Mouse (Mus musculus) frontal cortex, adult 2 months (tissue): ENCODE measurements around the gene Atm. TPM values are rescaled to one million over a fixed set of nuclear protein-coding genes. Genes with fewer than 3 reads are reported as not detected.

ENCODE experiments used
- DNase-seq, 2 experiments: peaks; one replicate each; pipeline ENCODE4 v3.0.0; 2022; ENCODE audit warnings: low spot score in 1 of 2; ENCODE audit errors: extremely low spot score in 1 of 2
- polyA plus RNA-seq: library from polyadenylated mRNA; depleted of rRNA; stranded (reverse); fragments of >200 nt; gene quantifications from 2 replicates; pipeline ENCODE4 v1.2.3, GENCODE M21; 2012; rRNA removed

Atm gene
- polyA plus RNA-seq, 1 experiment: 9.5 TPM

- DNase-seq: no peak
Measured at GRCm38 (mm10) chr9:53409427-53409826, 127.1 kb downstream of the Atm start.

GRCm38 (mm10) chr9:53408953-53409361 lies 127.6 kb downstream of the Atm start:
- DNase-seq: no peak

- DNase-seq: no peak
Measured at GRCm38 (mm10) chr9:53408548-53408947, 128.0 kb downstream of the Atm start.

- DNase-seq: peak; percentile 36 to 77
Measured at GRCm38 (mm10) chr9:53404753-53405722, 131.5 kb downstream of the Atm start.

- no peak for DNase-seq
Measured at GRCm38 (mm10) chr9:53404050-53404752, 132.3 kb downstream of the Atm start.

- DNase-seq: no peak
Measured at GRCm38 (mm10) chr9:53402991-53403390, 133.5 kb downstream of the Atm start.

GRCm38 (mm10) chr9:53402291-53402711 lies 134.2 kb downstream of the Atm start, which contains the start of gene 4930550C14Rik:
Gene 4930550C14Rik, plus strand, starts transcription at chr9:53402325.
- no peak for DNase-seq

- DNase-seq: no peak
Measured at GRCm38 (mm10) chr9:53401146-53401545, 135.4 kb downstream of the Atm start.

- no peak for DNase-seq
Measured at GRCm38 (mm10) chr9:53400696-53401095, 135.8 kb downstream of the Atm start.

GRCm38 (mm10) chr9:53399537-53399936 lies 137.0 kb downstream of the Atm start:
- no peak for DNase-seq

- DNase-seq: peak in 1 of 2 experiments; percentile 78
Measured at GRCm38 (mm10) chr9:53398388-53398700, 138.2 kb downstream of the Atm start.

- DNase-seq: peak in 1 of 2 experiments; percentile 45
Measured at GRCm38 (mm10) chr9:53397685-53398387, 138.7 kb downstream of the Atm start.

- DNase-seq: no peak
Measured at GRCm38 (mm10) chr9:53390136-53390535, 146.4 kb downstream of the Atm start.

Other genes with a start within 250 kb of the Atm start
- gene Exph5, start 235.1 kb downstream of the Atm start, polyA plus RNA-seq: 3.4 and 4.0 TPM in 2 replicates
- gene Kdelc2, start 152.7 kb downstream of the Atm start, polyA plus RNA-seq: 4.4 and 4.9 TPM in 2 replicates
- gene 4930550C14Rik, start 134.4 kb downstream of the Atm start, polyA plus RNA-seq: 0.66 and 1.1 TPM in 2 replicates
- gene Npat, start 307 bp upstream of the Atm start, polyA plus RNA-seq: 9.4 and 11.2 TPM in 2 replicates
- gene Acat1, start 73.6 kb upstream of the Atm start, polyA plus RNA-seq: 77.5 and 83.4 TPM in 2 replicates
- 23.5 and 24.7 TPM in 2 replicates for gene Cul5, start 133.3 kb upstream of the Atm start, polyA plus RNA-seq
- 0.78 and 0.94 TPM in 2 replicates for gene Rab39, start 169.5 kb upstream of the Atm start, polyA plus RNA-seq
- gene Slc35f2, start 234.8 kb upstream of the Atm start, polyA plus RNA-seq: 6.0 and 7.1 TPM in 2 replicates